Mouse (Mus musculus) bone marrow macrophage, adult 2 months (primary cell): ENCODE results near the gene Hist1h3e. TPM values are rescaled to one million over a fixed set of nuclear protein-coding genes. Genes with fewer than 3 reads are reported as not detected.

Source experiments
- H3K27ac ChIP-seq: 2 replicates; pipeline ENCODE4 v1.5.1; 2012; ENCODE audit warnings: low read depth, low read length; ENCODE audit not compliant: insufficient read depth
- H3K4me1 ChIP-seq: 2 replicates; pipeline ENCODE4 v1.6.1; 2012; ENCODE audit warnings: low read length; ENCODE audit not compliant: control insufficient read depth, insufficient read depth
- H3K4me3 ChIP-seq: 2 replicates; pipeline ENCODE4 v1.5.1; 2012; ENCODE audit warnings: mild to moderate bottlenecking, low read length, moderate library complexity; ENCODE audit not compliant: insufficient read depth
- CTCF ChIP-seq: IDR thresholded peaks from 2 replicates; pipeline ENCODE4 v1.5.1; 2012; ENCODE audit warnings: low read depth, mild to moderate bottlenecking, low read length, moderate library complexity
- POLR2A ChIP-seq: IDR thresholded peaks from 2 replicates; pipeline ENCODE4 v1.6.1; 2012; ENCODE audit warnings: mild to moderate bottlenecking, low read depth, low read length, borderline replicate concordance
- polyA plus RNA-seq: library from polyadenylated mRNA; stranded (reverse); fragments of >200 nt; gene quantifications from 2 replicates; pipeline ENCODE4 v1.2.4, GENCODE M21; 2012; ENCODE audit not compliant: missing spikeins, insufficient read depth, insufficient read length

The Hist1h3e gene
- polyA plus RNA-seq, 1 experiment, result 3.6 TPM

DNA sequence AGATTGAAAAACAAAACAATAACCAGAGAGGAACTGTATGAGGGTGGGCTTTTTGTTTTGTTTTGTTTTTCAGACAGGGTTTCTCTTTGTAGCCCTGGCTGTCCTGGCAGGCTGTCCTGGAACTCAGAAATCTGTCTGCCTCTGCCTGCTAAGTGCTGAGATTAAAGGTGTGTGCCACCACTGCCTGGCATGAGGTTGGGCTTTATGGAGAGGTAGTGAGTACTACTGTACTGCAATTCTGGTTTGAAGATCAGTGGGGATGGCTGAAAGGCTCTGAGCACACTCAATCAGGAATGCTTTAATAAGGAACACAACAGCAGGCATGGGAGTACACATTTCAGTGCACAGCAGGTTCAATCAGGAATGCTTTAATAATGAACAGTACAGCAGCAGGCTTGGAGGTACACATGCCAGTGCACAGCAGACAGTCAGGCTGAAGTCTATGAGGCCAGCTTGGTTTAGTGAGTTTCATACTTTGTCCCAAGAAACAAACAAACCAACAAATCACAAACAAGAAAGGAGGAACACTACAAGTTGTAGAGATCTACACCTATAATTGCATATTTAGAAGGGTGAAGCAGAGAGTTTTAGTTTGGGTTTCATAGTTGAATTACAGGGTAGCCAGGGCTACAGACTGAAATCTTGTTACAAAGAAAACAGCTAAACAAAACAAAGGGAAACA lies 21.4 kb upstream of the Hist1h3e start:
- H3K27ac ChIP-seq, result peak overlapping the region; percentile 75
- peaks cover 21% of the 10 kb centered on the region for H3K4me1 ChIP-seq
- TF ChIP-seq CTCF, result no peak
- TF ChIP-seq POLR2A, result no peak
- no peak overlapping the region for H3K4me3 ChIP-seq

DNA sequence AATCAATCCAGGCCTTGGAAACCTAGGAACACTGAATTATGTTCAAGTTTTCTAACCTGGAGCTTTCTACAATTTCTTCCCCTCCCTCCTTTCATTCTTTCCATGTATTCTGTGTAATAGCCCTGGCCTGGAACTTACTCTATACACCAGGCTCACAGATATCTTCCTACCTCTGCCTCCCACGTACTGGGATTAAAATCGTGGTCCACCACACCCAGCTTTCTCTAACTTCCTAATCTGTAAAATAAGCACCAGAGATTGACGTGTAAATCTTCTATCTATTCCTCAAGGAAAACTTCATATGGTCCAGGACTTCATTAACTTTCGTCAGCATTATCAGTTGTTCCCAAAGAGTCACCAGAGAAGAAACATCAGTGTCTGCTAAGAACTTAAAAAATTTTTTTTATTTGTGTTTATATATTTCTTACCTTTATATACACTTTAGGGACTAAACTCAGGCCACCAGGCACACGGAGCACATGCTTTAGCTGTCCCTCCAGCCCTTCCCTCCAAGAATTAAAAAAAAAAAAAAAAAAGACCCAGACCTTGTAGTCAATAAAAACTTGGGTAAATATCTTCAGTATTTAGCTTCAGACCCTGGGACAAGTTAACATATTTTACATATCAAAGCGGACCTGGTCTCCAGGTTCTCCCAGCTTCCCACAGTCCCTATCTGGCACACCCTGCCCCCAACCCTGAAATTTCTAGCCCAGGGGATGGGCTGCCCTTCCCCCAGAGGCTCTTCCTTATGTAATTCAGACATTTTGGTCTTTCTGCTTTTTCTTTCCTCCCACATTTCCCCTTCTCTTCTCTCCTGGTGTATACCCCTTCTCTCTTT lies 20.3 kb upstream of the Hist1h3e start:
- no peak for TF ChIP-seq CTCF
- TF ChIP-seq POLR2A, result no peak
- peak overlapping the region; percentile 75 for H3K27ac ChIP-seq
- H3K4me1 ChIP-seq, result peaks cover 23% of the 10 kb centered on the region
- H3K4me3 ChIP-seq, result peak overlapping the region; percentile 57

DNA sequence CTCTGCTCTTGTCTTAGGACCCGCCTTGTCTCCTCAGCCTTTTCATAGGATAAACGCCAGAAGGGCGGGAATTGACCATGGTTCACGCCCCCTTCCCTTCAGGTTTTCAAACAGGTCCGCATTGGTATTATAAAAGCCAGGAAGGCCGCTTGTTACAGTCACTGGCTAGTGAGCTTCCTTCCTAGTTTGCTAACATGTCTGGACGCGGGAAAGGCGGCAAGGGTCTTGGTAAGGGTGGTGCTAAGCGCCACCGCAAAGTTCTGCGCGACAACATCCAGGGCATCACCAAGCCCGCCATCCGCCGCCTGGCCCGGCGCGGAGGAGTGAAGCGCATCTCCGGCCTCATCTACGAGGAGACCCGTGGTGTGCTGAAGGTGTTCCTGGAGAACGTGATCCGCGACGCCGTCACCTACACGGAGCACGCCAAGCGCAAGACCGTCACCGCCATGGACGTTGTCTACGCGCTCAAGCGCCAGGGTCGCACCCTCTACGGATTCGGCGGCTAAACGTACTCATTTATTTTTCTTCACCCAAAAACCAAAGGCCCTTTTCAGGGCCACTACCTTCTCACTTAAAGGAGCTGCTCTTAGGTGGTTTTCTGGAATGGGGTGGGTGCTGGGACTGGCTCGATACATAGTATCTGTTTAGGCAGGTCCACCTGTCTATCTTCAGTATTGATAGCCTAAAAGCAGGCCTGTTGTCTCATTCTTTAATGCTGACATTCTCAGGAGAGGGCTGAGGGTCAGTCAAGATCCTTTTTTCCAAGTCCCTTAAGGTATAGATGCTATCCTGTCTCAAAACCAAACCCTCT lies 19.4 kb upstream of the Hist1h3e start, which contains the start of gene Hist1h4d:
Gene Hist1h4d (plus strand): TSS at position 191 of the 811 bp plus-strand sequence.
- peaks cover 26% of the 10 kb centered on the region for H3K4me1 ChIP-seq
- peak; percentile 96 for TF ChIP-seq POLR2A
- TF ChIP-seq CTCF, result no peak
- peak within 1 kb of the TSS; percentile 57 for H3K4me3 ChIP-seq
- H3K27ac ChIP-seq, result peak within 1 kb of the TSS; percentile 75

DNA sequence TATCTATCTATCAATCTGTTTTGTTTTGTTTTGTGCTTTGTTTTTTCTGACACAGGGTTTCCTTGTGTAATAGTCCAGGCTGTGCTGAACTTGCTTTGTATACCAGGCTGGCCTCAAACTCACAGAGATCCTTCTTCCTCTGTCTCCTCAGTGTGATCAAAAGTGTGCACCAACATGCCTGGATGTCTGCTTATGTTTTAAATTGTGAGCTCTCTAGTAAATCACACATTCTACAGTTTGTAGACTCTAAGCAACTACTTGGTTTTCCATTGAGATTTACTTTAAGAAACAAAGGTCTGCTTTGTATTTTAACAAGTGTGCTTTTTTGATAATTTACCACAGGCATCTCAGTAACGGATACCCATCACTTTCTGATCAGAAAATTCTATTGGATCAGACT lies 15.7 kb upstream of the Hist1h3e start:
- no peak for TF ChIP-seq CTCF
- TF ChIP-seq POLR2A, result no peak
- peaks cover 16% of the 10 kb centered on the region for H3K4me1 ChIP-seq
- H3K4me3 ChIP-seq, result no peak overlapping the region
- no peak overlapping the region for H3K27ac ChIP-seq

DNA sequence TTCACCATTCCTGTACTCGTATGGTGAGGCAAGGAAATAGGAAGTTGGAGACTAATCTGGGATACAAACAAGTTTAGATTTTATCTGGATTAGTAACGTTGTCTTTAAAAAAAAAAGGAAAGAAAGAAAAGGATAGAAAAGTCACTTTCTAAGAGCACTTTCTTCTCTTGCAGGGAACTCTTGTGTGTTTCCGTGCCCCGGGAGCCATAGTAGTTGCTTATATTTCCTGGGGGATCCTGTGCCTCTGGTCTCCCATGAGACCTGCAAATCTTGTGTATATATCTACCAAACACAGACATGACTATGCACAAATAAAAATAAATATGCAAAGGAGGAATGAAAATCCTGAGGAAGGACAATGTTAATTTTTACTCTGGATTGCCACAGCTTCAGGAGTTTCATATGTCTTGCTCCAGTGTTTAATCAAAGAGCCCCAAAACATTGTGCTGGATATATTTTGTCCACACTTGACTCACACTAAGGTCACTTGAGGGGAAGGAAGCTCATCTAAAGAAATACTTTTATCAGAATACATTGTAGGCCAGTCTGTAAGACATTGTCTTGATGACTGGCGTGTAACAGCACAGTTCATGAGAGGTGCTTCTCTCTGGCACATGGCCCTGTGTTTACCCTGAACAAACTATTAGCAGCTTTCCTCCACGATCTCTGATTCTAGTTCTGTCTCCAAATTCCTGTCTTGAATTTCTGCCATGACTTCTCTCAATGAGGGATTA lies 14.9 kb upstream of the Hist1h3e start:
- Histone ChIP-seq H3K27ac (peak overlapping the region; percentile 81; the same call in 1 of the 2 replicates), H3K4me1 (peaks cover 12% of the 10 kb centered on the region), H3K4me3 (peak overlapping the region; percentile 63)
- TF ChIP-seq CTCF (no peak), POLR2A (no peak)

DNA sequence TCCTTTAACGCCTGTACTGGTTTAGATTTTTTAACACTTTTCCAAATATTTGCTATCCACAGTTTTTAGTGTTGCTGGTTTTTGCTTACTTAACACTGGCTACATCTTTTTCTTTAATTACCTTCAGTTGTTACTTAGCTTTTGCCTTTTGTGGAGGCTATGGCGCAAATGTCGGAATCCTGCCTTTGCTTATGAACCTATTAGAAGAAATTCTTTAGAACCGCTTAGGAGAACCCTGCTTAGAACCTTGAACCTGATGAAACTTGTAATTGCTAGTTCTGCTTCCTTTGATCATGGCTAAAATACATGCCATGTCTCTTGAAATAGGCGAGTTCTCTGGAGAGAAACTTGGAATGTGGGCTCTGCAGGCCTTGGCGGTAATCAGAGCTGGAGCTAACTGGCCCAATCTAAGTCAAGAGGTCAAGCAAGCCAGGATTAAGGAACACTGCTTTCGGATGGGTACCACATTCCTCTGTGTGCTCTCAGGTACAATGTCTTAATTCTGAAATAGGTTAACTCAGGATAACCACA lies 14.2 kb upstream of the Hist1h3e start:
- Histone ChIP-seq H3K27ac (peak overlapping the region; percentile 81), H3K4me3 (peak overlapping the region; percentile 63), H3K4me1 (peaks cover 12% of the 10 kb centered on the region)
- TF ChIP-seq CTCF, result no peak
- TF ChIP-seq POLR2A, result no peak

DNA sequence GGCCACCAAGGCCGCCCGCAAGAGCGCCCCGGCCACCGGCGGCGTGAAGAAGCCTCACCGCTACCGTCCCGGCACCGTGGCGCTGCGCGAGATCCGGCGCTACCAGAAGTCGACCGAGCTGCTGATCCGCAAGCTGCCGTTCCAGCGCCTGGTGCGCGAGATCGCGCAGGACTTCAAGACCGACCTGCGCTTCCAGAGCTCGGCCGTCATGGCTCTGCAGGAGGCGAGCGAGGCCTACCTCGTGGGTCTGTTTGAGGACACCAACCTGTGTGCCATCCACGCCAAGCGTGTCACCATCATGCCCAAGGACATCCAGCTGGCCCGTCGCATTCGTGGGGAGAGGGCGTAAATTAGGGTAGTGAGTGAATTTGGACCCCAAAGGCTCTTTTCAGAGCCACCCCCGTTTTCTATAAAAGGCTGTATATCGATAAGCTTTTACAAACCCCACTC lies 13.7 kb upstream of the Hist1h3e start:
- peaks cover 12% of the 10 kb centered on the region for H3K4me1 ChIP-seq
- H3K27ac ChIP-seq, result peak overlapping the region; percentile 81
- peak overlapping the region; percentile 63 for H3K4me3 ChIP-seq

DNA sequence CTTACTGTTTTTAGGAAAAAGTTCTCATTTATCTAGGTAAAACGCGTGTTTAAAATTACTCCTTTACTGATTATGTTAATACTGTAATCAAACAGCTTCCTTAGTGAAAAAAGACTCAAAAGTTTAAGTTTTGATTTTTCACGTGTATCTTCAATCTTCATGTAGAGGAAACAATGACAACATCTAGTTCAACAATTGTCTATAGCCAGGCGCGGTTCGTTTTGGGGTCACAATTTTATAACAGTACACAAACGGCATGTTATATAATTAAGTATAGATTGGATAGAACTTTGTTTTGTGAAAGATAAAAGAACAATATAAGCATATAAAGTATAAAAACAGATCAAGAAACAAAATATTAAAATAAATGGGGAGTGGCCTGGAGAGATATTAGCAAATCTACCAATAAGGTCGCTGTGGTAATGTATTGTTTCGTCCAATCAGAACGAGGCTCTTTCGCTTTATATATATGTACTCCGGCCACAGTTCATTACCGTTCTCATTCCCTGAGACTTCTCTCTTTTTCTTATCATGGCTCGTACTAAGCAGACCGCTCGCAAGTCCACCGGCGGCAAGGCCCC lies 13.2 kb upstream of the Hist1h3e start, which contains the start of gene Hist1h3d:
Gene Hist1h3d (plus strand): TSS at position 493 of the 581 bp plus-strand sequence.
- no peak for TF ChIP-seq CTCF
- peak within 1 kb of the TSS; percentile 63 for H3K4me3 ChIP-seq
- H3K4me1 ChIP-seq, result peaks cover 10% of the 10 kb centered on the region
- H3K27ac ChIP-seq, result peak within 1 kb of the TSS; percentile 83

DNA sequence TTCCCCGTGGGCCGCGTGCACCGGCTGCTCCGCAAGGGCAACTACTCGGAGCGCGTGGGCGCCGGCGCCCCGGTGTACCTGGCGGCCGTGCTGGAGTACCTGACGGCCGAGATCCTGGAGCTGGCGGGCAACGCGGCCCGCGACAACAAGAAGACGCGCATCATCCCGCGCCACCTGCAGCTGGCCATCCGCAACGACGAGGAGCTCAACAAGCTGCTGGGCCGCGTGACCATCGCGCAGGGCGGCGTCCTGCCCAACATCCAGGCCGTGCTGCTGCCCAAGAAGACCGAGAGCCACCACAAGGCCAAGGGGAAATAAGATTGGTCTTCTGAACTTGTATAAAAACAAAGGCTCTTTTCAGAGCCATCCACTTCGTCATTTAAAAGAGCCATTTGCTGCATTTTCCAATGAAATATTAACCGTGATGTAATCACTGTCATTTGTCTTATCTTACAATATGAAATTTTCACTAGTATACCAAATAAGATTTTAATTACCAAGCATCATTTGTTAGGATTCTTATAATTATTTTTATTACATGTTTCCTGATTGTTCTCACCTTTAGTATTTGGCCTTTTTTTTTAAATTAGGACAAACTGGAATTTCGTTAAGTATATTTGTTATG lies 12.5 kb upstream of the Hist1h3e start:
- H3K27ac ChIP-seq, result peak overlapping the region; percentile 83
- H3K4me3 ChIP-seq, result peak overlapping the region; percentile 42; the same call in 1 of the 2 replicates
- peaks cover 13% of the 10 kb centered on the region for H3K4me1 ChIP-seq

DNA sequence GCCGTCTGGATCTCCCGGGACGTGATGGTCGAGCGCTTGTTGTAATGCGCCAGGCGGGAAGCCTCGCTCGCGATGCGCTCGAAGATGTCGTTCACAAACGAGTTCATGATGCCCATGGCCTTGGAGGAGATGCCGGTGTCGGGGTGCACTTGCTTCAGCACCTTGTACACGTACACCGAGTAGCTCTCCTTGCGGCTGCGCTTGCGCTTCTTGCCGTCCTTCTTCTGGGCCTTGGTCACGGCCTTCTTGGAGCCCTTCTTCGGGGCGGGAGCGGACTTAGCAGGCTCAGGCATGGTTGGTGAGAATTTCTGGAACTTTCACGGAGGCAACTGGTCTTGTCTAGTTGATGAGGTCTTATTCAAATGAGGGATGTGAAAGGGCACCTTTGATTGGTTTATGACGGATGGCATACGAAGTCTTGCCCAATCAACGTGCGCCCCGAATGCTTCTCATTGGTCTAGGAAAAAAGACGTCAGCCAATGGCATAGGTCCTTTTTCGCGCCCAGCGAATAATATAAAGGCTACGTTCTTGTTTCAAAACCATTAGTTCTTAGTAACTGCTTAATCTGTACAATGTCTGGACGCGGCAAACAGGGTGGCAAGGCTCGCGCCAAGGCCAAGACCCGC lies 11.8 kb upstream of the Hist1h3e start, which contains the start of the genes Hist1h2bf and Hist1h2ad:
Gene Hist1h2bf (minus strand): TSS at position 299 of the 627 bp plus-strand sequence.
Gene Hist1h2ad (plus strand): TSS at position 484 of the 627 bp plus-strand sequence.
- Histone ChIP-seq H3K4me3 (peak within 1 kb of the TSS; percentile 53), H3K4me1 (peaks cover 15% of the 10 kb centered on the region), H3K27ac (peak within 1 kb of the TSS; percentile 83)

DNA sequence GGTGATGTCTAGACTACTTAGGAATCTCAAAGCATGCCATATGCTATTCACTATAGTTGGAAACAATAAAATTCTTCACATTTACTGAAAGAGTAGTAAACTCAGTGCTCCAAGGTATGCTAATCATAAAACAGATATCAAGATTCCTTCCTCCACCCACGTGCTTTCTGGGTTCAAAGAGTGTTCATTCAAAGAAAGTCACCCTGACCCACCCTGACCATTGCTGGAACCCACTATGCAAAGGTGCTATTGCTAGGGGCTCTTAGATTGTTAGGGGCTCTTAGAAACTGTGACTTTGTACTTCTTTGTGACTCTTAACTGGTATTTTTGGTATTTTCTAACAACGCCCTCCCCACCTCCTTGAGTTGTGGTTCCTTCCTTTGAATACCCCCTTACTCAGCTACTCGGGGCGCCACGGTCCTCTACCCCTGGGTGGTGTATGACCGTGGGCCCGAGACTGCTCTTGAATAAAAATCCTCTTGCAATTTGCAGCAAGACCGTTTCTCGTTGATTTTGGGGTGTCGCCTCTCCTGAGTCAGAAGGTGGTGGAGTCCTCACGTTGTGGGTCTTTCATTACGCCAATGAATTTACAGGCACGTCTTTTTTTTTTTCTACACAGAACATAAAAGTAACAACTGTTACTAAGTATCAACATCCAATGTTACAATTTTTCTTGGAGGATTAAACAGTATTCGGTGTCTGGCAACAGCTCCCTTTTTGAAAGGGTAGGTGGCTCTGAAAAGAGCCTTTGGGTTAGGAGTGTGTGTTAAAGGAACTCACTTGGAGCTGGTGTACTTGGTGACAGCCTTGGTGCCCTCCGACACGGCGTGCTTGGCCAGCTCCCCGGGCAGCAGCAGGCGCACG lies 11.1 kb upstream of the Hist1h3e start:
- H3K27ac ChIP-seq, result peak overlapping the region; percentile 81
- H3K4me1 ChIP-seq, result peaks cover 15% of the 10 kb centered on the region
- peak overlapping the region; percentile 53 for H3K4me3 ChIP-seq
